Mouse (Mus musculus) urinary bladder, postnatal 4 days (tissue): Measurements from ENCODE around the gene Prps1.
A peak's percentile ranks its signal among the peaks of the same experiment; 100 is the strongest.
"Not testable (repeated sequence)": the region's sequence is repeated elsewhere in the genome, so short reads cannot be mapped to it uniquely, and the experiment has no call there.

Experiments used
- DNase-seq, 2 experiments: peaks; one replicate each; pipeline ENCODE4 v3.0.0; 2021 to 2022; ENCODE audit warnings: low spot score in 2 of 2

Prps1 gene

GRCm38 (mm10) chrX:140501401-140502301 lies 45.2 kb downstream of the Prps1 start:
- DNase-seq = no peak

DNA sequence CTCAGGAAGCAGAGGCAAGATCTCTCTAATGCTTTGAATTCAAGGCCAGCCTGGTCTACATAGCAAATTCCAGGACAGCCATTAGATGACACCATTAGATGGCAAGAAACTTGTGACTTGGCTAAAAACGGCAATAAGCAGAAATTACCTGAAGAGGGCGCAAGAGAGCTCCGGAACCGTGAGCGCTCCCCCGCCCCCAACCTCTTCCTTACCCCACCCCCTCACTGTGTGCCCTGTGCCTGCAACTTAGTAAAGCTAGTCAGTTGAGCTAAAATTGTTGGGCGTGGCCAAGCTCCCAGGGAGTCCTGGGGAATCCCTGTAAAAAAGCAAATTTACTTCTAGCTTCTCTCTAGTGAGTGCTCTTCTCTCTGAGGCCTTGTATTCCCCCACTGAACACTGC lies 47.5 kb downstream of the Prps1 start:
- peak; percentile 38 to 67 for DNase-seq

- DNase-seq = peak; percentile 57 to 63
Measured at GRCm38 (mm10) chrX:140505497-140506238, 49.3 kb downstream of the Prps1 start.

GRCm38 (mm10) chrX:140506436-140507180 lies 50.2 kb downstream of the Prps1 start:
- no peak for DNase-seq

GRCm38 (mm10) chrX:140507377-140507776 lies 51.0 kb downstream of the Prps1 start:
- no peak for DNase-seq

- not testable (repeated sequence) for DNase-seq
Measured at GRCm38 (mm10) chrX:140508791-140509190, 52.4 kb downstream of the Prps1 start.

- DNase-seq = no peak
Measured at GRCm38 (mm10) chrX:140509817-140510216, 53.4 kb downstream of the Prps1 start.

- peak; percentile 55 to 63 for DNase-seq
Measured at GRCm38 (mm10) chrX:140510696-140511429, 54.5 kb downstream of the Prps1 start.

DNA sequence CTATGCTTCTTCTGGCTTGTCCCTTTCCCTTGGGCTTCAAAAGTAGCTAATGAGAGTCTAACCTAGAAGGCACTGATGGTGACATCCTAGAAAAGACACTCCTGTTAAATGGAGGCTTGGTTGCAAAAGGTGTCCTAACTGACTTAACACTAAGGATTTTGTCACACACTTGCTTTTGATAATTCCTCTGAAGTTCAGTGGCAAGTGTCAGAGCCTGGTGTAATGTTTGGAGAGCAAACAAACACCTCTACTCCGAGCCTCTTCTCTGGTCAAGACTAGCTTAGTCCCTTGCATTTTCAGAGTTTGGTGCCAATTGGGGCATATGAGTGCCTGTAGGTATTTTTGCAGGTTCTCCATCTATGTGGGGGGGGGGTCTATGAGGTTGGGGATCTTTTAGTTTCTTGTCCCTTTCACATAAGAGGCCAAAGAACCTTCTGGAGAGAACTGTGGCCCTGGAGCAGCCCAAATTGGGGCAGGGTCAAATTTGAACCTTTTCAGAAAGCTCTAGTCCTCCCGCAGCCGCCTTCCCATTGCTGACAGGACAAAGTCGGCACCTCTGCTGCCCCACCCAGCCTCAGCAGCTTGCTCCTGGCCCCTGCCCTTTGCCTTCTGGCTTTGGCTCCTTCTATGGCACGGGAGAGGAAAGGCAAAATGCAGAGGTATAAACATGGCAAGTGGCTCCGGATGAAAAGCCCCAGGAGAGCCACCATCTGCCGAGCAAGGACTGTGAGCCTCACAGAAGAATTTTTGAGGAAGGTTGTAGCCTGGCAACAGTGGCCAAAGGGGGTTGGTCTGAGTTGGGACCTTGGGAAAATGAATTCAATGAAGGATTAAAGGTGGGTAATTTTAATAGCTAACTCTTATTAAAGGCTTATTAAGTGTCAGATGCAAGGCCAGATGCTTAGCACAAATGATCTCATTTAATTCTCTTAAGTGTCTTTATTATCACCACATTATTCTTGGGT lies 55.6 kb downstream of the Prps1 start:
- no peak for DNase-seq

GRCm38 (mm10) chrX:140513379-140513778 lies 57.0 kb downstream of the Prps1 start:
- peak in 1 of 2 experiments; percentile 18 for DNase-seq

DNA sequence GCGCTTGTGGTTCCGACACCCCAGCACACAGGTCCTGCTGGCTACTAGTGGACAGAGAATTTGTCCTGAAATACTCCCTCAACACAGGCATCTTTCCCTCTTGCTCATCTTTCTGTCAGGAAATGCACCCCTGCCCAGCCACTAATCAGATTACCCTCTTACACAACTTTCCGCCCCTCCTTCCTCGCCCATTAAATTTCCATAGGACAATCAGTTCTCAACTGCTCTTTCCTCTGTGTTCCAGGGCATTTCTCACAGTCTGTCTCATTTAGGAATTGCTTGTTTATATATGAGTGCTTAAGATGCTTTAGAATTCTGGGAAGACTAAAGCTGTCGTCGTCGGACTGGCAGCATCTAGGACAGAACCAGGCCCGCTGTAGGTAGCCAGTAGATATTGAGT lies 61.9 kb downstream of the Prps1 start:
- DNase-seq = no peak

- peak; percentile 86 to 87 for DNase-seq
Measured at GRCm38 (mm10) chrX:140520146-140521102, 64.0 kb downstream of the Prps1 start.

- no peak for DNase-seq
Measured at GRCm38 (mm10) chrX:140522071-140522765, 65.8 kb downstream of the Prps1 start.

DNA sequence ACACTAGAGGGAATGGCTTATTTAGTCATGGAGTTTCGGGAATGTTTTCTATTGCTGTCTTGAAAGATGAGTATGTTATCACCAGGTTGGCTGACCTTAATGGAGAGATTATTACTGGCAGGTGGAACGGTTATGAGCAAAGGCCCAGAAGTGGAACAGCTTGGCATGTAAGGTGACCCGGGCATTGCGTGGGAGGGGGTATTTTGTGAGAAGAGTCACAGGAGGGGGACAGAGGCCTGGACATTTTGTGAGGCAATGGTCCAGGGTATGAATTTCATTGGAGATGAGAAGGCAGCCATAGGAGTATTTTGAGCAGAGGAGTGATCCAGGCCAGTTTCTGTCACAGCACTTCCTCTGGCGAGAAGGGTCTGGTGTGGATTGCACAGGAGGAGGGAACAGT lies 67.8 kb downstream of the Prps1 start:
- no peak for DNase-seq
